Mouse (Mus musculus): ENCODE measurements around the gene Igsf21.

DNA sequence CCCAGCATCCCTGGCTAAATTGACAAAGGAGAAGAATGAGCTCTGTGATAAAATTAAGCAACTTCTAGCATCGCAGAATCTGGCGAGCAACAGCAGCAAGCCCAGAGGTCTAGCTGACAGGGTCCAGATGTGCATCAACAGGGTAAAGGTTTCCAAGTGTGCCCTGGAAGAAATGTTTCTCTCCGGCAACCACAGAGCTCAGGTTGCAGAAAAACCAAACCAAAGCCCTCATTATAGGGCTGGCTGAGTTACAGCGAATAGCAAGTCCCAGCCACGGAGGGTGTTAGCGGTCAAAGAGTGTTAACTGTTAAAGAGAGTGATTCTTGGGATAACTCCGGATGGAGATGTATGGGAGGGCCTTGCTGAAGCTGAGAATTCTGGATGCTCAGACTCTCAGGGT is 230.7 kb downstream of the Igsf21 start:
- TF ChIP-seq CTCF (IDR thresholded peaks at IDR 0.05; ENCODE audit: low read depth) (no peak), EP300 (IDR thresholded peaks at IDR 0.05; ENCODE audit: low read depth) (no peak)
